Comparison of ENCODE assay signal across 8 mouse cellular contexts in genomic region chr15:25412761-25413261, GRCm38 (mm10). TPM values are rescaled to one million over a fixed set of nuclear protein-coding genes. Genes with fewer than 3 reads are reported as not detected.
DNase-seq lines count a peak whose midpoint lies in the region; ATAC-seq and TF ChIP-seq lines count a peak whose summit lies in the region.

No protein-coding gene starts in this region.

- H3K9ac ChIP-seq in intestine, embryonic 15.5 days = peak overlapping the region; percentile 80
- H3K9ac ChIP-seq in liver, postnatal 0 days (replicated peaks) = peak overlapping the region; percentile 30; the same call in 1 of the 2 replicates

- peak overlapping the region; percentile 94 for H3K4me3 ChIP-seq in forebrain, embryonic 10.5 days
- H3K4me3 ChIP-seq in intestine, embryonic 15.5 days (replicated peaks) = peak overlapping the region; percentile 86
- peak overlapping the region; percentile 56 for H3K4me3 ChIP-seq in liver, postnatal 0 days (ENCODE audit: low read depth, low read length)

- no peaks in the 10 kb centered on the region for H3K27me3 ChIP-seq in forebrain, embryonic 10.5 days (ENCODE audit: poor library complexity, severe bottlenecking)
- H3K27me3 ChIP-seq in intestine, embryonic 15.5 days (replicated peaks) = no peaks in the 10 kb centered on the region
- peaks cover 34% of the 10 kb centered on the region for H3K27me3 ChIP-seq in liver, postnatal 0 days (ENCODE audit: insufficient read depth, low read length)

- TF ChIP-seq EP300 in liver, postnatal 0 days (IDR thresholded peaks at IDR 0.05; ENCODE audit: low read depth) = no peak

- H3K36me3 ChIP-seq in forebrain, embryonic 10.5 days (replicated peaks) = peaks cover 22% of the 10 kb centered on the region
- H3K36me3 ChIP-seq in intestine, embryonic 15.5 days = no peaks in the 10 kb centered on the region
- no peaks in the 10 kb centered on the region for H3K36me3 ChIP-seq in liver, postnatal 0 days (replicated peaks; ENCODE audit: insufficient read depth, low read length)

- H3K27ac ChIP-seq in forebrain, embryonic 10.5 days = peak overlapping the region; percentile 97
- H3K27ac ChIP-seq in intestine, embryonic 15.5 days = peak overlapping the region; percentile 83
- H3K27ac ChIP-seq in liver, postnatal 0 days (ENCODE audit: low read depth) = no peak overlapping the region

- H3K4me2 ChIP-seq in intestine, embryonic 15.5 days (replicated peaks) = peak overlapping the region; percentile 87
- H3K4me2 ChIP-seq in liver, postnatal 0 days (ENCODE audit: low read depth, low read length) = peak overlapping the region; percentile 77

- DNase-seq in heart, adult 11 months = peak; percentile 83
- no peak for DNase-seq in heart, adult 9 months (ENCODE audit: low spot score in 2 of 2)
- peak; percentile 72 for DNase-seq in Muller cell, postnatal 12 days (ENCODE audit: inconsistent ontology term)
- peak; percentile 74 for DNase-seq in forebrain, embryonic 10.5 days (ENCODE audit: extremely low spot score, low spot score)
- peak; percentile 13 for DNase-seq in liver, postnatal 0 days
- DNase-seq in retina, postnatal 1 day = peak; percentile 73
- DNase-seq in ovary, adult 18-20 months (ENCODE audit: low spot score) = no peak

- peak; percentile 50 for ATAC-seq in intestine, embryonic 15.5 days
- ATAC-seq in liver, postnatal 0 days = no peak

- H3K9me3 ChIP-seq in forebrain, embryonic 10.5 days = no peaks in the 10 kb centered on the region
- no peaks in the 10 kb centered on the region for H3K9me3 ChIP-seq in intestine, embryonic 15.5 days
- H3K9me3 ChIP-seq in liver, postnatal 0 days (ENCODE audit: low read length) = no peaks in the 10 kb centered on the region

- H3K4me1 ChIP-seq in forebrain, embryonic 10.5 days = peaks cover 58% of the 10 kb centered on the region
- peaks cover 3% of the 10 kb centered on the region; the same call in 1 of the 2 replicates for H3K4me1 ChIP-seq in intestine, embryonic 15.5 days (replicated peaks)
- H3K4me1 ChIP-seq in liver, postnatal 0 days (ENCODE audit: insufficient read depth) = peaks cover 14% of the 10 kb centered on the region

- TF ChIP-seq CTCF in liver, postnatal 0 days (IDR thresholded peaks at IDR 0.05; ENCODE audit: low read depth) = no peak

- 0% methylated on average over 35 of the region's 35 CpGs for WGBS in forebrain, embryonic 10.5 days
- under 1% methylated on average over 34 of the region's 35 CpGs for WGBS in intestine, embryonic 15.5 days
- under 1% methylated on average over 34 of the region's 35 CpGs for WGBS in liver, postnatal 0 days (ENCODE audit: insufficient replicate concordance)

RNA-seq across cellular contexts. Expression of gene Basp1, which starts 0.8 kb away (rescaled TPM):
- polyA plus RNA-seq in forebrain, embryonic 10.5 days (2016; fragmentation: Nextera tagmentation; extraction: Ambion mirVana) = 30.6 and 35.0 TPM in 2 replicates
- 26.6 and 32.7 TPM in 2 replicates for polyA plus RNA-seq in intestine, embryonic 15.5 days (2015; fragmentation: Nextera tagmentation; extraction: Ambion mirVana)
- polyA plus RNA-seq in liver, postnatal 0 days (2015; fragmentation: Nextera tagmentation; extraction: Ambion mirVana) = 1.9 and 2.2 TPM in 2 replicates

Comparison
In these comparisons a context has a peak if more than half of its experiments do, and no peak if none do; other contexts are left out.
1. DNase-seq: peak in heart, adult 11 months (single experiment), Muller cell, postnatal 12 days (single experiment), forebrain, embryonic 10.5 days (single experiment), liver, postnatal 0 days (single experiment) and retina, postnatal 1 day (single experiment); none in heart, adult 9 months (0 of 2) and ovary, adult 18-20 months (single experiment).
2. Peak in every context shown above with its lines, with median percentiles within 50 percentile points of each other: H3K4me3 ChIP-seq.